Mouse (Mus musculus) hindbrain, postnatal 0 days (tissue): ENCODE data around the gene Lhx6. TPM values are rescaled to one million over a fixed set of nuclear protein-coding genes. Genes with fewer than 3 reads are reported as not detected.

Source experiments
- ATAC-seq: fragments of 200-750 bp; cut with Nextera tagmentation; 2 replicates; pipeline ENCODE4 v1.8.0; 2017; ENCODE audit warnings: mild to moderate bottlenecking, moderate TSS enrichment, moderate library complexity
- DNase-seq: peaks from one replicate; pipeline ENCODE4 v3.0.0-alpha.2; 2015; ENCODE audit warnings: low spot score
- H3K27ac ChIP-seq: fragments of 300-500 bp; sonication (generic); 2 replicates; pipeline ENCODE4 v1.5.1; 2014; ENCODE audit warnings: mild to moderate bottlenecking
- H3K27me3 ChIP-seq: fragments of 300-500 bp; sonication (generic); 2 replicates; pipeline ENCODE4 v1.6.1; 2014; ENCODE audit warnings: low read length, mixed read lengths; ENCODE audit not compliant: insufficient read depth
- H3K36me3 ChIP-seq: fragments of 300-500 bp; sonication (generic); 2 replicates; pipeline ENCODE4 v1.6.1; 2014; ENCODE audit warnings: low read length, mixed read lengths; ENCODE audit not compliant: insufficient read depth
- H3K4me1 ChIP-seq: fragments of 300-500 bp; sonication (generic); 2 replicates; pipeline ENCODE4 v1.6.1; 2014; ENCODE audit warnings: antibody characterized with exemption, low read length, mixed read lengths; ENCODE audit not compliant: insufficient read depth
- H3K4me2 ChIP-seq: fragments of 300-500 bp; sonication (generic); 2 replicates; pipeline ENCODE4 v1.6.1; 2014; ENCODE audit warnings: low read depth, mild to moderate bottlenecking, low read length, moderate library complexity, mixed read lengths
- H3K4me3 ChIP-seq: fragments of 300-500 bp; sonication (generic); 2 replicates; pipeline ENCODE4 v1.5.1; 2014; ENCODE audit warnings: low read length
- H3K9ac ChIP-seq: fragments of 300-500 bp; sonication (generic); replicated peaks from 2 replicates; pipeline ENCODE4 v1.6.1; 2014; ENCODE audit warnings: mild to moderate bottlenecking, low read length, moderate library complexity, mixed read lengths
- H3K9me3 ChIP-seq: fragments of 300-500 bp; sonication (generic); 2 replicates; pipeline ENCODE4 v1.6.1; 2016; ENCODE audit warnings: low read length, mixed read lengths
- CTCF ChIP-seq: IDR thresholded peaks from 2 replicates; pipeline ENCODE4 v1.5.1; 2016; ENCODE audit warnings: antibody characterized with exemption, control low read depth, low read depth
- WGBS: fragments of 180-500 bp; shearing (Covaris S2); extraction: QIAGEN DNeasy Blood & Tissue Kit; methylation state at CpG from one replicate; pipeline ENCODE4 v1.1.7; 2014; 5-methylcytosine and 5-hydroxymethylcytosine counted together
- polyA plus RNA-seq: library from polyadenylated mRNA; unstranded; fragments of >200 nt; fragmentation: Nextera tagmentation; extraction: Ambion mirVana; gene quantifications from 2 replicates; pipeline ENCODE4 v1.2.1, GENCODE M21; 2015
- total RNA-seq: library from RNA; depleted of rRNA; stranded (reverse); fragments of >200 nt; gene quantifications from 2 replicates; pipeline ENCODE4 v1.2.3, GENCODE M21; 2014

Gene Lhx6
- total and polyA plus RNA-seq, 2 experiments from 2014 or later, result 0.36 to 3.4 TPM

DNA sequence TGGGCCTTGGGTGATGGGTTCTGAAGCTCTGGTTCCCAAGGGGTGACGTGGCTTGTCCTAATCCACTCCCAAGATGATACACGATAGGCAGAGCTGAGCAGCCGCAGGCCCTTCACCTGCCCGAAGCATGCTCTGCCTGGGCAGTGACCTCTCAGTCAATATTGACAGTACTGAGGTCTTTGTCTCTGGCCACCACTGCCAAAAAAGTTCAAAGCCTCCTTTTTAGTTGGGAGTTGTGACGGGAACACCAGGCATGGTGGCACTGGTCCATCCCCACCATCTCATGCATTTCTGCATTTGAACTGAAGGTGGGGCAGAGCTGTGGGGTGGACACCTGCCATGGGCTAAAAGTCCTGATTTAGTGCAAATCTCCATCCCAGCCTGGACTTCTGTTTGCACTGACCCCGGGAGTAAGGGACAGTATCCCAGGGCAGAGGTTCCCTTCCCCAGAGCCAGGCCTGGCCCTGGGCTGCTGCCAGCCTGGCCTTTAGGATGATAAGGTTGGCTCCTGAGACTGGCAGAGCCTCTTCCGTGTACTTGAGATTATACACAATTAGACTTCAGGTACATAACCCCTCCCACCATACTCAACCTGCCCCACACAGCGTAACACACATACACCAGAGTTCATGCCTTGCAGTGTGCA lies 33.4 kb downstream of the Lhx6 start:
- Histone ChIP-seq H3K27me3 (no peaks in the 10 kb centered on the region), H3K4me3 (no peak overlapping the region), H3K9ac (no peak overlapping the region), H3K9me3 (no peaks in the 10 kb centered on the region), H3K27ac (no peak overlapping the region), H3K36me3 (no peaks in the 10 kb centered on the region), H3K4me2 (no peak overlapping the region), H3K4me1 (no peaks in the 10 kb centered on the region)
- no peak for TF ChIP-seq CTCF
- DNase-seq, result no peak
- no peak for ATAC-seq
- 84% methylated on average over 8 of the region's 8 CpGs for WGBS

DNA sequence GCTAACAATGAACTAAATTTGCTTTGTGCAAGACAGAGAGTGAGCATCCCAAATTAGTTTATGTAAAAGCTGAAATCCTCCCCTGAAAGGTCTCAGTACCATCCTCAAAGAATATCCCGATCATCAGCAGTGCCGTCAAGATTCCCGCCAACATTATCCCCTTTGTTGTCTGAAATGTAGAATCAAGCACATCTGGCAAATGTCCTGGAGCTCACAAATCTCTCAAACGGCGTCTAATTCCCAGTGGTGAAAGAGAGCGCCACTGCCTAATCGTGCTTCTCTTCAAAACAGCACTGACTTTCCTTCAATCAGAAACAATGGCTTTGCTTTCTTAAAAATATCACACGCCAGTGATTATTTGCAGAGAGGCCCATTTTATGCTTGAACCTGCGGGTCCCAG lies 38.1 kb downstream of the Lhx6 start:
- H3K4me3 ChIP-seq, result no peak overlapping the region
- no peaks in the 10 kb centered on the region for H3K27me3 ChIP-seq
- no peak for ATAC-seq
- H3K27ac ChIP-seq, result no peak overlapping the region
- DNase-seq, result peak; percentile 27
- H3K9me3 ChIP-seq, result no peaks in the 10 kb centered on the region
- no peaks in the 10 kb centered on the region for H3K36me3 ChIP-seq
- H3K4me2 ChIP-seq, result no peak overlapping the region
- TF ChIP-seq CTCF, result no peak
- H3K4me1 ChIP-seq, result no peaks in the 10 kb centered on the region
- H3K9ac ChIP-seq, result no peak overlapping the region
- 41% methylated on average over 9 of the region's 9 CpGs for WGBS

DNA sequence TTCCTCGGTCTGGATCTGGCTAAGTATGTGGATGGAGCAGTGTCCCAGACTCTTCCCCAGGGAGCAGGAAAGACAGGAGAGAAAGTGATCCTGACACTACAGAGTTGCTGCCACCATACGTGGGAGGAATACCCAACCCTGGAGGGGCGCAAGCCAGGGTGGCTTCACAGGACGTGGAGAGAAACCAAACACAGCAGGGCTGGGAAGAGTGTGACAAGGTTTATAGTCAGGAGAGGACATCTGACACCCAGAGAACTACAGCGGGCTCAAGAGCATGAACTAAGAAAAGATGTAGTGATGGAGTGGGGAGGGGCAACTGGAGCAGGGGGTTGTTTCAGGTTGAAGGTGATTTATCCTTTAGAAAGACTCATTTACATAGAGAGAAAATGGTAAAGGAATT lies 43.8 kb downstream of the Lhx6 start:
- Histone ChIP-seq H3K4me3 (no peak overlapping the region), H3K9ac (no peak overlapping the region), H3K9me3 (no peaks in the 10 kb centered on the region), H3K27ac (no peak overlapping the region), H3K36me3 (no peaks in the 10 kb centered on the region), H3K27me3 (no peaks in the 10 kb centered on the region), H3K4me2 (no peak overlapping the region), H3K4me1 (no peaks in the 10 kb centered on the region)
- DNase-seq, result no peak
- no peak for ATAC-seq
- TF ChIP-seq CTCF, result no peak
- WGBS, result 67% methylated on average over 5 of the region's 5 CpGs

DNA sequence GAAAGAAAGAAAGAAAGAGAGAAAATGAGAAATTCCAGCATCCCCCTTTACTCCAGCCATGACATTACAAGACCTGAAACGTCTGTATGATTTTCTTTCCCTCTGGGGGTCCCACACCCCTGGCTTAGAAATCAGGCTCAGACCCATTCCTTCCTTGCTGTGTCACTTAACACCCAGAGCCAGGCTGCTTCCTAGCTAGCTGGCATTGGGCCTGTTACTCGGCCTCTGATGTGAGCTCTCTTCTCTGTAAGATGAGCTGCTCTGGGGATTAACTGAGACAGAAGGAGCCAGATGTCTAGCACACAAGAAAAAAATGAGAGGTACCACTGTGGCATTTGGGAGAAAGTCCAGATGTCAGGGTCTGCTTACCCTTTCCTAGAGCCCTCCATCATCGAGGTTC lies 49.0 kb downstream of the Lhx6 start:
- Histone ChIP-seq H3K4me3 (no peak overlapping the region), H3K36me3 (no peaks in the 10 kb centered on the region), H3K4me1 (no peaks in the 10 kb centered on the region), H3K9ac (no peak overlapping the region), H3K4me2 (no peak overlapping the region), H3K9me3 (no peaks in the 10 kb centered on the region), H3K27me3 (no peaks in the 10 kb centered on the region), H3K27ac (no peak overlapping the region)
- no peak for ATAC-seq
- no peak for TF ChIP-seq CTCF
- DNase-seq, result no peak
- 41% methylated on average over 3 of the region's 3 CpGs for WGBS

DNA sequence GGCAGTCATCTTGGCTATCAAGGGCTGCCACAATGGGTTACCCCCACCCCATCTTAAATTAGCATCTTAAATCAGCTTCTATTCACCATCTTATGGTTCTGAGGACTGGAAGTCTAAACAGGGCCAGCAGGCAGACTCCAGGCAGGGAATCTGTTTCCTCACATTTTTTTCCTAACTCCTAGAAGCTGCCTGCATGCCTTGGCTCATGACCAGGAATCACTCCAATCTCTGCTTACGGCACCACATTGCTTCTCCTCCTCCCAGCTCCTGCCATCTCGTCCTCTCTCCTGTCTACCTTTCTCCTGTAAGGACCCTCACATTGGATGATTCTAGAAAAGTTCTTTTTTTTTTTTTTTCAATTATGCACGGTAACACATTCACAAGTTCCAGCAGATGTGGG lies 52.0 kb downstream of the Lhx6 start:
- Histone ChIP-seq H3K27ac (no peak overlapping the region), H3K9me3 (no peaks in the 10 kb centered on the region), H3K27me3 (no peaks in the 10 kb centered on the region), H3K4me3 (no peak overlapping the region), H3K9ac (no peak overlapping the region), H3K4me1 (peaks cover 2% of the 10 kb centered on the region), H3K4me2 (no peak overlapping the region), H3K36me3 (no peaks in the 10 kb centered on the region)
- 55% methylated on average over 3 of the region's 3 CpGs for WGBS
- no peak for DNase-seq
- ATAC-seq, result no peak
- TF ChIP-seq CTCF, result no peak

DNA sequence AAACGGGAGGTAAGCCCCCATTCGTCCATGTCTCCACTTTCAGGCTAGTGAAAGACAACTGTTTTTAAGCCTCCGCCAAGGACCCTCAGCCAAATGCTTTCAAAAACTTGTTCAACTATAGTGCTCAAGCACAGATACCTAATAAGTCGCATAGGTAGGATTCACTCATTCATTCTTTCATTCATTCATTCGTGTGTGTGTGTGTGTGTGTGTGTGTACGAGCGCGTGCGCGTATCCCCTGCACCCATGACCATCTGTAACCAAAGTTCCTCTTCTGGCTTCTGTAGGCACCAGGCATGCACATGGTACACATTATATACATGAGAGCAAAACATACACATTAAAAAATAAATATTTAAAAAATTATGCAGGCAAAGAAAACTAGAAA lies 55.6 kb downstream of the Lhx6 start:
- Histone ChIP-seq H3K27ac (no peak overlapping the region), H3K9me3 (no peaks in the 10 kb centered on the region), H3K4me3 (peak overlapping the region; percentile 54), H3K27me3 (no peaks in the 10 kb centered on the region), H3K9ac (no peak overlapping the region), H3K4me2 (peak overlapping the region; percentile 75), H3K4me1 (peaks cover 8% of the 10 kb centered on the region), H3K36me3 (no peaks in the 10 kb centered on the region)
- WGBS, result 44% methylated on average over 10 of the region's 10 CpGs
- DNase-seq (no peak), ATAC-seq (peak; percentile 49; the same call in 1 of the 2 replicates)
- no peak for TF ChIP-seq CTCF

DNA sequence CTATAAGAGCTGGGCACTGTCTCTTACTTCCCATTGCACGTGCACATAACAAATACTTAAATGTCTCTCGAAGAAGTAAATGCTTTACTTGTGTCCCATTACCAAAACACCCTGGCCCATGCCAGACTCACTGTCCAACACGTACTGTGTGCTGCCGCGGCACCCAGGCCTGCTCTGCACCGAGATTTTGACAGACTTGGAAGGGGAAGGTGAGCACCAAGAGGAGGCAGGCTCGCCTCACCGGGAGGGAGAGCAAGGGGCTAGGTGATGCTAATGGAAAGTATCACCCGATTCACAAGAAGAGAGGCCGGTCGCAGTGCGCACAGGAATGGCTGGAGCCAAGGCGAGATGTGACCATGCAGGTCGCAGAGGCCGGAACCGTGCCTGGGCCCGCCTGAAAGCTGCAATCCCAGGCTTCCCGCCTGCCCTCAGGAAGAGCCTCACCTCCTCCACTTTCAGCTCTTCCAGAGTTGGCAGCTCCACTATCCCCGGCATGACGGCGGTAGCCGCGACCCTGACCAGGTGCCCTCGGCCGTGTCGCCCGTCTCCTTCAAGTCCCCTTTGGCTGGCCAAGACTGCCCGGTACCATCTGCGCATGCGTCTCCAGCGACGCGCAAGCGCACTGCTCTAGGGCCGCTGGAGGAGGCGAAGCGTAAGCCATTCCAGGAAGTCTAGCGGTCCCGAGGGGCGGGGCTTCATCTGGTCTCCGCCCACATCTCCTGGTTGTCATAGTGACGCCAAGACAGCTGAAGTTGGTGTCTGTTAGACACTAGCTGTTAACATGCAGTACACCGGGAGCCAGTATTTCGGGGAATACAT lies 56.3 kb downstream of the Lhx6 start, which contains the start of the genes Ndufa8 and Morn5:
Ndufa8 (minus strand) TSS at position 659 of the 819 bp plus-strand sequence.
Morn5 (plus strand) TSS at position 711 of the 819 bp plus-strand sequence.
- H3K4me1 ChIP-seq, result peaks cover 8% of the 10 kb centered on the region
- H3K4me3 ChIP-seq, result peak within 1 kb of the TSS; percentile 54
- TF ChIP-seq CTCF, result no peak
- peak; percentile 98 for ATAC-seq
- peak; percentile 99 for DNase-seq
- no peaks in the 10 kb centered on the region for H3K9me3 ChIP-seq
- peak within 1 kb of the TSS; percentile 69 for H3K9ac ChIP-seq
- H3K36me3 ChIP-seq, result no peaks in the 10 kb centered on the region
- H3K27me3 ChIP-seq, result no peaks in the 10 kb centered on the region
- H3K4me2 ChIP-seq, result peak within 1 kb of the TSS; percentile 75
- WGBS, result under 1% methylated on average over 44 of the region's 44 CpGs
- H3K27ac ChIP-seq, result peak within 1 kb of the TSS; percentile 68; the same call in 1 of the 2 replicates
